Mouse (Mus musculus): ENCODE measurements around the gene Myl12a.

GRCm38 (mm10) chr17:70973398-70973797 lies 29.3 kb downstream of the Myl12a start:
- TF ChIP-seq MYOG (IDR thresholded peaks at IDR 0.05; ENCODE audit: control insufficient read depth, extremely low read depth, insufficient read length): no peak
- no peak for TF ChIP-seq CTCF (IDR thresholded peaks at IDR 0.05; ENCODE audit: control insufficient read depth, insufficient read depth, insufficient read length)
- no peak for TF ChIP-seq CEBPB (IDR thresholded peaks at IDR 0.05; ENCODE audit: low read depth)
- no peak for TF ChIP-seq MAX (IDR thresholded peaks at IDR 0.05)
